Mouse (Mus musculus) liver, postnatal 0 days (tissue): ENCODE measurements around the gene Matn4. TPM values are rescaled to one million over a fixed set of nuclear protein-coding genes. Genes with fewer than 3 reads are reported as not detected.

ENCODE experiments used
- ATAC-seq: fragments of 200-750 bp; cut with Nextera tagmentation; 2 replicates; pipeline ENCODE4 v1.8.0; 2017; ENCODE audit warnings: mild to moderate bottlenecking, moderate library complexity
- DNase-seq: peaks from one replicate; pipeline ENCODE4 v3.0.0-alpha.2; 2016
- H3K27ac ChIP-seq: fragments of 300-500 bp; sonication (generic); 2 replicates; pipeline ENCODE4 v1.5.1; 2014; ENCODE audit warnings: antibody characterized with exemption, moderate library complexity, mild to moderate bottlenecking, low read depth
- H3K27me3 ChIP-seq: fragments of 300-500 bp; sonication (generic); 2 replicates; pipeline ENCODE4 v1.6.1; 2014; ENCODE audit warnings: low read length, control low read depth, mixed read lengths; ENCODE audit not compliant: insufficient read depth
- H3K36me3 ChIP-seq: fragments of 300-500 bp; sonication (generic); replicated peaks from 2 replicates; pipeline ENCODE4 v1.6.1; 2014; ENCODE audit warnings: mild to moderate bottlenecking, control low read depth, low read length, moderate library complexity, mixed read lengths; ENCODE audit not compliant: insufficient read depth
- H3K4me1 ChIP-seq: fragments of 300-500 bp; sonication (generic); 2 replicates; pipeline ENCODE4 v1.6.1; 2014; ENCODE audit warnings: antibody characterized with exemption, mild to moderate bottlenecking, control low read depth; ENCODE audit not compliant: insufficient read depth
- H3K4me2 ChIP-seq: fragments of 300-500 bp; sonication (generic); 2 replicates; pipeline ENCODE4 v1.6.1; 2014; ENCODE audit warnings: low read depth, mild to moderate bottlenecking, low read length, moderate library complexity, mixed read lengths
- H3K4me3 ChIP-seq: fragments of 300-500 bp; sonication (generic); 2 replicates; pipeline ENCODE4 v1.5.1; 2014; ENCODE audit warnings: low read depth, low read length
- H3K9ac ChIP-seq: fragments of 300-500 bp; sonication (generic); replicated peaks from 2 replicates; pipeline ENCODE4 v1.6.1; 2014; ENCODE audit warnings: mild to moderate bottlenecking, moderate library complexity
- H3K9me3 ChIP-seq: fragments of 300-500 bp; sonication (generic); 2 replicates; pipeline ENCODE4 v1.6.1; 2016; ENCODE audit warnings: mild to moderate bottlenecking, control low read depth, low read length, mixed read lengths
- CTCF ChIP-seq: sonication (generic); IDR thresholded peaks from 2 replicates; pipeline ENCODE4 v1.5.1; 2016; ENCODE audit warnings: antibody characterized with exemption, low read depth
- EP300 ChIP-seq: IDR thresholded peaks from 2 replicates; pipeline ENCODE4 v1.6.1; 2016; ENCODE audit warnings: antibody characterized with exemption, low read depth, mild to moderate bottlenecking
- WGBS: fragments of 180-500 bp; shearing (Covaris S2); extraction: QIAGEN DNeasy Blood & Tissue Kit; methylation state at CpG from one replicate; pipeline ENCODE4 v1.1.7; 2014; ENCODE audit not compliant: insufficient replicate concordance; 5-methylcytosine and 5-hydroxymethylcytosine counted together
- polyA plus RNA-seq: library from polyadenylated mRNA; unstranded; fragments of >200 nt; fragmentation: Nextera tagmentation; extraction: Ambion mirVana; gene quantifications from 2 replicates; pipeline ENCODE4 v1.2.1, GENCODE M21; 2015

The Matn4 gene
- polyA plus RNA-seq, 1 experiment from 2014 or later, result 0.18 TPM

DNA sequence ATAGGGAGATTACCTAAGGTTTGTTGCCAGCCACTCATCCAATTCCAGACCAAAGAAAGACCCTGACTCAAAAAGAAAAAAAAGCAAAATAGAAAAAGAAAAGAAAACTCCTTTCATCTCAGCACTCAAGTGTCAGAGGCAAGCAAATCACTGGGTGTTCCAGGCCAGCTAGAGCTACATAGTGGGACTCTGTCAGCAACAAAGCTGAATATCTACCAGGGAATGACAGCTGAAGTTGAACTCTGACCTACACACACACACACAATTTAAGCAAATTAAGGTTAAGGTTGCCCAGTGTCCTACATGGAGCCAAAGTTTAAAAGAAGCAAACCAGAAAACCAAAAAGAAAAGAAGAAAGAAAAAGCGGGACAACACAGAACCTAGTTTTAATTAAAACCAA, 43.2 kb upstream of the Matn4 start:
- no peak overlapping the region for H3K4me3 ChIP-seq
- no peak overlapping the region for H3K4me2 ChIP-seq
- DNase-seq (no peak), ATAC-seq (no peak)
- no peaks in the 10 kb centered on the region for H3K36me3 ChIP-seq
- H3K27me3 ChIP-seq, result no peaks in the 10 kb centered on the region
- H3K9ac ChIP-seq, result no peak overlapping the region
- H3K27ac ChIP-seq, result 0 out of 2 replicates have a peak overlapping the region, but pooled peaks have one; percentile 12
- TF ChIP-seq CTCF (no peak), EP300 (no peak)
- no peaks in the 10 kb centered on the region for H3K4me1 ChIP-seq
- 82% methylated on average over 1 of the region's 1 CpGs for WGBS
- no peaks in the 10 kb centered on the region for H3K9me3 ChIP-seq

DNA sequence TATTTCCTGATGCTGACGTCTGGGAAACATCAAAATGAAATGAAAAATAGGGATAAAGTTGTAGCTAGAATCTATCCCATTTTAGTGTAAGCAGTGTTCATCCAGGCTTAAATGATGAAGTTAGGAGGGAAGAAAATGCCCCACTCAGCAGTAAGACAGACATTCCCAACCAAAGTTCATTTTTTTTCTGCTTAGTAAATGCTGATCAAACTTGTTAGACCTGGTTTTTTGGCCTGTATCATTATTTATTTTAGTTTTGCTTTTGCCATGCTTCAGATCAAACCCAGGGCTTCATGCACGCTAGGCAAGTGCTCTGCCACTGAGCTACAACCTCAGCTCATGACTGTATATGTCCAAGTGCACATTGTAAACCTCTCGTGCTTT, 41.1 kb upstream of the Matn4 start:
- 61% methylated on average over 3 of the region's 3 CpGs for WGBS
- Histone ChIP-seq H3K36me3 (no peaks in the 10 kb centered on the region), H3K9ac (no peak overlapping the region), H3K4me3 (no peak overlapping the region), H3K27ac (peak overlapping the region; percentile 89; the same call in 1 of the 2 replicates), H3K4me1 (no peaks in the 10 kb centered on the region), H3K27me3 (0 out of 2 replicates have a peak, but pooled peaks cover 6% of the 10 kb centered on the region), H3K4me2 (no peak overlapping the region), H3K9me3 (no peaks in the 10 kb centered on the region)
- ATAC-seq (no peak), DNase-seq (no peak)
- TF ChIP-seq EP300 (no peak), CTCF (no peak)

DNA sequence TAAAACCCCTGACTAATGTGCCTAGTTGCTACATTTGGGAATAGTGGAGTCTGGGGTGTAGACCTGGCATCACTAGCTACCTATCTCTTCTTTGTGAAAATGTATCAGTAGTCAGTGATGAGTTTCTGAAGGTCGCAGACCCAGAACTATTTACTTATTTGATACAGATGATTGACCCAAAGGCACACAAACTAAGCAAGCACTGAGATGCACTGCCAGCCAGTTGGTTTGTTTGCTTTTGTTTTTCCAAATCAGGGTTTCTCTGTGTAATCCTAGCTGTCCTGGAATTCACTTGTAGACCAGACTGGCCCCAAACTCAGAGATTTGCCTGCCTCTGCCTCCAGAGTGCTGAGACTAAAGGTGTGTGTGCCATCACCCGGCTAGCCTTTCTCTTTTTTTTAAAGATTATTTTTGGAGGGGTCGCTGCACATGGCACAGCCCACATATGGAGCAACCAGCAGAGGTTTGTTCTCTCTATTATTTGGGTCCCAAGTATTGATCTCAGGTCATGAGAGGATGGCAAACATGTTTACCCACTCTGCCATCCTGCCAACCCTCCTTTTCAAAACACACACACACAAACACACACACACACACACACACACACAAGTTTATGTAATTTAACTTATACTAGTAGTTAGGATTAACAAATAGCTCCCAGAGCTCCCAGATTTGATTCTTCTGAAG, 40.6 kb upstream of the Matn4 start:
- DNase-seq (no peak), ATAC-seq (peak; percentile 76)
- H3K27me3 ChIP-seq, result 0 out of 2 replicates have a peak, but pooled peaks cover 6% of the 10 kb centered on the region

DNA sequence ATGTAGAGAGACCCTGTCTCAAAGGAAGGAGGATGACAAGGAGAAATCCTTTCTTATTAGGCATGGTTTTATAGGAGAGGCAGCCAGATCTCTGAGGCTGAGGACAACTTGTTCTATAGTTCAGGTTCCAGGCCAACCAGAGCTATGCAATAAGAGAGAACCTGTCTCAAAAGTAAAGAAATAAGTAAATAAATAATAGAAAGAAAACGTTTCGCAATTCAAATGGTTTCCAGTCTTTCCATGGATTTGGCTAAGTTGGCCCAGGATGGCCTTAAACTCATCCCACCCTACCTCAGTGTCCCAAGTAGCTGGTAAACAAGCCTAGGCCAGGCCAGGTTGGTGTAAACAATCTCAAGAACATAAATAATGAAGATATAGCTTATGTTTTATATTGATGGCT, 39.7 kb upstream of the Matn4 start:
- Histone ChIP-seq H3K9ac (no peak overlapping the region), H3K9me3 (no peaks in the 10 kb centered on the region), H3K27me3 (0 out of 2 replicates have a peak, but pooled peaks cover 6% of the 10 kb centered on the region), H3K4me1 (no peaks in the 10 kb centered on the region), H3K36me3 (no peaks in the 10 kb centered on the region; the same call in 1 of the 2 replicates), H3K4me3 (no peak overlapping the region), H3K4me2 (no peak overlapping the region), H3K27ac (peak overlapping the region; percentile 89)
- peak; percentile 43; the same call in 1 of the 2 replicates for TF ChIP-seq EP300
- no peak for TF ChIP-seq CTCF
- ATAC-seq (peak; percentile 14; the same call in 1 of the 2 replicates), DNase-seq (no peak)
- 44% methylated on average over 2 of the region's 2 CpGs for WGBS

More for the DNA sequence above, 40.6 kb upstream of the Matn4 start:
- Histone ChIP-seq H3K36me3 (no peaks in the 10 kb centered on the region), H3K9me3 (no peaks in the 10 kb centered on the region), H3K4me2 (0 out of 2 replicates have a peak overlapping the region, but pooled peaks have one; percentile 27), H3K9ac (no peak overlapping the region), H3K27ac (peak overlapping the region; percentile 89), H3K4me1 (no peaks in the 10 kb centered on the region), H3K4me3 (no peak overlapping the region)
- WGBS, result 42% methylated on average over 3 of the region's 3 CpGs
- TF ChIP-seq CTCF (no peak), EP300 (peak; percentile 61; the same call in 1 of the 2 replicates)

DNA sequence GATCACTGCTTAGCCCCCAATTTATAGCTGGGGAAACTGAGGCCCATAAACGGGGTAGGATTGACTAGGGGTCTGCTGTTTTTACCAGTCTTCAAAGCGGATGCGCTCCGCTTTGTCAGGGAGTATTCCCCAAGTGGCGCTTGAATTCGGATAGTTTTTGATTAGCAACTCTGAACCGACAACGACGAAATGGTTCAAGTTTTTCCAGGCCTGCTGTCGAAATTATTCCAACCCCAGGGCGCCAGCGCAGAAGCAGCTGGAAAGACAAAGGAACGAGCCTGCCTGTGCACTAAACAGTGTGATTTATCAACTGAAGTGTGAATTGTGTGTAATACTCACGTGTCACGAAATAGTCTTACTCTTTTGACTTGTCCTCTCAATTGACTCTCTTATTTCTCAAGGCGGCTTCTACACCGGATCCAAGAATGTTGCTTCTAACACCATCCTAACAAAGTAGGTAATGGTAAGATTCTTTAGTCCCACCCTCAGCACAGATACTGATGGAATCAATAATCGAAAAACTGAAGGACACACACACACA, 38.6 kb upstream of the Matn4 start, which contains the start of gene Sdc4:
Gene Sdc4 (minus strand): TSS at position 428 of the 541 bp plus-strand sequence.
- TF ChIP-seq EP300 (no peak), CTCF (no peak)
- DNase-seq (no peak), ATAC-seq (no peak)
- H3K9ac ChIP-seq, result peak within 1 kb of the TSS; percentile 77
- 12% methylated on average over 18 of the region's 18 CpGs for WGBS
- peaks cover 7% of the 10 kb centered on the region for H3K4me1 ChIP-seq
- H3K27ac ChIP-seq, result peak within 1 kb of the TSS; percentile 89
- H3K4me3 ChIP-seq, result peak within 1 kb of the TSS; percentile 57
- no peaks in the 10 kb centered on the region for H3K9me3 ChIP-seq
- H3K36me3 ChIP-seq, result no peaks in the 10 kb centered on the region; the same call in none of the 2 replicates
- 0 out of 2 replicates have a peak, but pooled peaks cover 6% of the 10 kb centered on the region for H3K27me3 ChIP-seq
- H3K4me2 ChIP-seq, result peak within 1 kb of the TSS; percentile 63

DNA sequence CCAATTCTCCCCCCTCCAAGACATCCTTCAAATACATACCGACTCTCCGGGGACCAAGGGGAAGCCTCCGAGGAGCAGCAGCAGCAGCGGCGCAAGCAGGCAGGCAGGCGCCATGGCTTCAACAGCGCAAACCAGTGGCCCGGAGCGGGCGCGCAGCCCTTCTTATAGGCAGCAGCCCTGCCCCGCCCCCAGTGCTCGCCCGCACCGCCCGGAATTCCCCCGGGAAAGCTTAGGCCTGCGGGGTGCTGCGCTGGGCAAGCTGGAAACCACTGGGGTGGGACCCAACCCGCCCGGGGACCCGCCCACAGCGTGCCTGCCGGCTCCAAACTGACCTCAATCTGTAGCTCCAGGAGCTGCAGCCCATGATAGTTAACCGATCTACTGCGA, 38.1 kb upstream of the Matn4 start:
- peak overlapping the region; percentile 77 for H3K9ac ChIP-seq
- ATAC-seq (peak; percentile 79), DNase-seq (peak; percentile 88)
- TF ChIP-seq CTCF (no peak), EP300 (peak; percentile 58; the same call in 1 of the 2 replicates)
- peak overlapping the region; percentile 63 for H3K4me2 ChIP-seq
- under 1% methylated on average over 26 of the region's 26 CpGs for WGBS
- H3K4me3 ChIP-seq, result peak overlapping the region; percentile 57
- H3K36me3 ChIP-seq, result no peaks in the 10 kb centered on the region; the same call in none of the 2 replicates
- 0 out of 2 replicates have a peak, but pooled peaks cover 6% of the 10 kb centered on the region for H3K27me3 ChIP-seq
- H3K9me3 ChIP-seq, result no peaks in the 10 kb centered on the region
- peak overlapping the region; percentile 89 for H3K27ac ChIP-seq
- H3K4me1 ChIP-seq, result peaks cover 7% of the 10 kb centered on the region
